Mouse (Mus musculus) gastrocnemius, postnatal 25 days (tissue): ENCODE measurements at regions not wholly inside any gene's neighbourhood (a gene's known extent, or its start where the extent isn't known, plus 50 kb on each side); places are given as distances from the start of the nearest gene placed in this dataset.
"Not testable (repeated sequence)": the region's sequence is repeated elsewhere in the genome, so short reads cannot be mapped to it uniquely, and the experiment has no call there.

Source experiments
- DNase-seq: peaks from one replicate; pipeline ENCODE4 v3.0.0; 2022

DNA sequence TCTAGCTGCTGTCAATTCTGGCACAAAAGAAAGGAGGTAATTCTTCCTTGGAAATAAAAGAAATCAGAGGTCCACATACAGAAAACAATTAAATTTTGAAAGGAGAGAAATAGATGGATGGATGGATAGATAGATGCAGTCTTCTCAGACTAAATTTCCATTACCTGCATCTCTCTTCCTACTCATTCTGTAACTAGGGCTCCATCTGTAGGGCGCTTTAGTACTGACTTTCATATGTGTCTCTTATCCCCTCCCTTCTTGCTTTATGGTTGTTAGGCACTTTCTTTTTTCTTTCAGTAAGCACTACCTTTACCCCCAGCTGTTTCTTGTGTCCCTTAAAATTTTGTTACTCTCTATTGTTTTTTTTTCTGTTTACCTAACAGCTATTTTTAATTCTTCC lies 72.9 kb upstream of the Olfr1324 start:
- DNase-seq, result no peak

DNA sequence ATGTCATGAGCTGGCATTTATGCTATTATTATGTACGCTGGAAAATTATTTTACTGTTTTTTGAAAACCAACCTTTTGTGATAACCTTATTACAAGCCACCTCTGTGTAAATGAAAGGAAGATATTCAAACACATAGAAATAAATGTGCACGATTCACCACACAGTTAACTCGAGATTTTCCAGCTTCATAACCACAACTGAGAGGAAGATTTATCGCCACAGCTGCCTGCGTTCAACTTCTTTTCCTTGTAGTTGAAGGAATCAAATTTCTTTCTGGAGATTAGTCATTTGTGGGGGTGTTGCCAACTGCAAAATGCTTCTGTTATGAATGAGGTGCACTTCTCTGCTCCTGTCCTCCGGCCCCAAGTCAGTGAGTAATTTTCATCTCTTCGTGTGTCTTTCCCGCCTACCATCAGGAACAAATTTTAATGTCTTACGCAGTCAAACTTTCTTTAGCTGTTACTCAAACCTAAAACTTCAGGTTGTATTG lies 62.2 kb upstream of the Olfr1324 start:
- DNase-seq, result not testable (repeated sequence)
